Comparison of ENCODE assay signal across 10 mouse cellular contexts in the genomic region with DNA sequence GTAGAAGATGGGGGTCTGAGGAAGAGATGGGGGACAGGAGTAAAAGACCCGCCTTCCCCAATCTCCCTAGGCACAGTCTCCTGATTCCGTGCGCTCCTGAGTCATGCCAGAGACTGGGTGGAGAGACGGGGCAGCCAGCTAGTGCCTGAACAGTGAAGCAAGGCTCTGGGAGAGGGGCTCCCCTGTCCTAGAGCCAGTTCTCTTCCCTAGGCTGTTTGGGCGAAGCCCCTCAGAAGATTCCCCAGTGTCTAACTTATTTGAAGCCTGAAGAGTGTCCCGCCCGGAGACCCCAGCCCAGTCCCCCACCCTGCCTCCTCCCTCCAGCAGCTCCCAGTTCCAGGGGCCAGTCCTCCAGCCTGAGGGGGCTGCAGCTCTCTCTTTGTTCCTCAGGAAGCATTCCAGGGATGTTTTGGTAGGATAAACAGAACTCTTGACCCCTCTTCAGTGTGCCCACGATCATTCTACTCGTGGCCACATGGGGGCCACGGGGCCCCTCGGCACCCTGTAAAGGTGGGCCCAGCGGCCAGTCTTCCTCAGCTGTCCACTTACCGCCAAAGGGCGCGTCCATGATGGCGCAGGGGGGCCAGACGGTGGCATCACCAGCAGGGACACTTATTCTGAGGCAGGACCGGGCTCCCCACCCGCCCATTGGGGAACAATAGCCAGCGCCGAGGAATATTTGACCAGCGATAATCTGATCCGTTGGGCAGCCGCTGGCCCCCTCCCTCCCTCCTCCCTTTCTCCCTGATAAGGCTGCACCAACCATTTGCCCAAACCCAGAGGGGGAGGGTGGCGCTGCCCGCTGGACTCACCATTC. TPM values are rescaled to one million over a fixed set of nuclear protein-coding genes. Genes with fewer than 3 reads are reported as not detected.
DNase-seq lines count a peak whose midpoint lies in the region; ATAC-seq and TF ChIP-seq lines count a peak whose summit lies in the region.
"Had no signal": no experiment of that assay in that cellular context is flagged by ENCODE, and none has a peak within 500 bp of the region (broad histone marks: within the 10 kb centered on the region; RNA-seq: fewer than 3 reads in every experiment).

No protein-coding gene starts in this region.

- 0 out of 2 replicates have a peak, but pooled peaks have one; percentile 45 for TF ChIP-seq EP300 in ES-Bruce4 (IDR thresholded peaks at IDR 0.05; ENCODE audit: insufficient read depth, low read depth, low read length)
- TF ChIP-seq EP300 in liver, postnatal 0 days (IDR thresholded peaks at IDR 0.05; ENCODE audit: low read depth), result no peak

- TF ChIP-seq CTCF in ES-Bruce4 (IDR thresholded peaks at IDR 0.05; ENCODE audit: low read depth, low read length), result no peak
- TF ChIP-seq CTCF in liver, postnatal 0 days (IDR thresholded peaks at IDR 0.05; ENCODE audit: low read depth), result no peak

- peaks cover 39% of the 10 kb centered on the region for H3K4me1 ChIP-seq in heart, embryonic 13.5 days
- peaks cover 21% of the 10 kb centered on the region for H3K4me1 ChIP-seq in ES-Bruce4 (ENCODE audit: control insufficient read depth, insufficient read depth, low read length)
- H3K4me1 ChIP-seq in forebrain, embryonic 14.5 days (ENCODE audit: control insufficient read depth, insufficient read depth, low read length), result no peaks in the 10 kb centered on the region
- H3K4me1 ChIP-seq in liver, postnatal 0 days (ENCODE audit: insufficient read depth), result peaks cover 13% of the 10 kb centered on the region

- 12% methylated on average over 26 of the region's 26 CpGs for WGBS in heart, embryonic 13.5 days
- WGBS in forebrain, embryonic 14.5 days, result 37% methylated on average over 26 of the region's 26 CpGs
- WGBS in liver, postnatal 0 days (ENCODE audit: insufficient replicate concordance), result 47% methylated on average over 26 of the region's 26 CpGs

- no peaks in the 10 kb centered on the region for H3K9me3 ChIP-seq in heart, embryonic 13.5 days
- H3K9me3 ChIP-seq in ES-Bruce4 (replicated peaks; ENCODE audit: control insufficient read depth, insufficient read depth, low read length, poor library complexity, severe bottlenecking), result no peaks in the 10 kb centered on the region
- no peaks in the 10 kb centered on the region for H3K9me3 ChIP-seq in forebrain, embryonic 14.5 days (replicated peaks; ENCODE audit: control insufficient read depth, low read length)
- no peaks in the 10 kb centered on the region for H3K9me3 ChIP-seq in liver, postnatal 0 days (ENCODE audit: low read length)

- H3K27ac ChIP-seq in heart, embryonic 13.5 days (replicated peaks), result peak overlapping the region; percentile 61
- H3K27ac ChIP-seq in ES-Bruce4 (ENCODE audit: insufficient read depth, low read length), result peak overlapping the region; percentile 38; the same call in 1 of the 2 replicates
- no peak overlapping the region for H3K27ac ChIP-seq in forebrain, embryonic 14.5 days (ENCODE audit: low read depth, low read length)
- no peak overlapping the region for H3K27ac ChIP-seq in liver, postnatal 0 days (ENCODE audit: low read depth)

- no peak for ATAC-seq in heart, embryonic 13.5 days (ENCODE audit: extremely low read depth, insufficient number of reproducible peaks, low FRiP score, low TSS enrichment)
- peak; percentile 23; the same call in 1 of the 2 replicates for ATAC-seq in forebrain, embryonic 14.5 days
- ATAC-seq in liver, postnatal 0 days, result peak; percentile 18; the same call in 1 of the 2 replicates

- H3K9ac ChIP-seq in heart, embryonic 13.5 days, result peak overlapping the region; percentile 72
- H3K9ac ChIP-seq in ES-Bruce4 (ENCODE audit: low read depth, poor library complexity, severe bottlenecking), result peak overlapping the region; percentile 38; the same call in 1 of the 2 replicates
- no peak overlapping the region for H3K9ac ChIP-seq in forebrain, embryonic 14.5 days (ENCODE audit: low read length)
- no peak overlapping the region for H3K9ac ChIP-seq in liver, postnatal 0 days (replicated peaks)

- TF ChIP-seq POLR2A in ES-Bruce4 (IDR thresholded peaks at IDR 0.05; ENCODE audit: insufficient read depth, low read length), result no peak

- peak overlapping the region; percentile 62 for H3K4me2 ChIP-seq in heart, embryonic 13.5 days
- H3K4me2 ChIP-seq in forebrain, embryonic 14.5 days (ENCODE audit: low read length), result 0 out of 2 replicates have a peak overlapping the region, but pooled peaks have one; percentile 7
- H3K4me2 ChIP-seq in liver, postnatal 0 days (ENCODE audit: low read depth, low read length), result 0 out of 2 replicates have a peak overlapping the region, but pooled peaks have one; percentile 13

- no peaks in the 10 kb centered on the region for H3K36me3 ChIP-seq in heart, embryonic 13.5 days
- no peaks in the 10 kb centered on the region for H3K36me3 ChIP-seq in ES-Bruce4 (ENCODE audit: control insufficient read depth, insufficient read depth, low read length, poor library complexity, severe bottlenecking)
- no peaks in the 10 kb centered on the region for H3K36me3 ChIP-seq in forebrain, embryonic 14.5 days (ENCODE audit: control insufficient read depth, insufficient read depth, low read length)
- H3K36me3 ChIP-seq in liver, postnatal 0 days (replicated peaks; ENCODE audit: insufficient read depth, low read length), result no peaks in the 10 kb centered on the region

- no peaks in the 10 kb centered on the region for H3K27me3 ChIP-seq in heart, embryonic 13.5 days (replicated peaks)
- H3K27me3 ChIP-seq in ES-Bruce4 (ENCODE audit: control insufficient read depth, insufficient read depth, low read length, poor library complexity, severe bottlenecking), result no peaks in the 10 kb centered on the region
- H3K27me3 ChIP-seq in forebrain, embryonic 14.5 days (replicated peaks; ENCODE audit: control insufficient read depth, insufficient read depth, low read length), result no peaks in the 10 kb centered on the region
- H3K27me3 ChIP-seq in liver, postnatal 0 days (ENCODE audit: insufficient read depth, low read length), result no peaks in the 10 kb centered on the region

- peak overlapping the region; percentile 37 for H3K4me3 ChIP-seq in heart, embryonic 13.5 days
- H3K4me3 ChIP-seq in ES-Bruce4 (ENCODE audit: low read depth, low read length), result peak overlapping the region; percentile 4; the same call in 1 of the 2 replicates
- no peak overlapping the region for H3K4me3 ChIP-seq in forebrain, embryonic 14.5 days (ENCODE audit: low read depth, low read length)
- H3K4me3 ChIP-seq in liver, postnatal 0 days (ENCODE audit: low read depth, low read length), result no peak overlapping the region

- DNase-seq in heart, postnatal 4 days, result no peak
- DNase-seq in forebrain, embryonic 14.5 days (ENCODE audit: low spot score), result no peak
- DNase-seq in liver, postnatal 0 days, result no peak
- DNase-seq in right cerebral cortex, postnatal 4 days, result no peak
- no peak for DNase-seq in MN1 (ENCODE audit: low spot score)
- no peak for DNase-seq in kidney, postnatal 10 days
- DNase-seq: cerebellum, adult 11-12 months; thymus, postnatal 14 days had no signal

RNA-seq across cellular contexts. Expression of gene Myrf, which starts 15.7 kb away (rescaled TPM):
- 8.4 and 11.1 TPM in 2 replicates for polyA plus RNA-seq in heart, embryonic 13.5 days (2015; fragmentation: Nextera tagmentation; extraction: Ambion mirVana)
- 10 to 100 TPM in 1 of 2 experiments, 1 to 10 TPM in 1; 9.0 to 11.9 TPM for total RNA-seq in heart, postnatal 4 days (2021)
- 15.0 and 15.9 TPM in 2 replicates for polyA plus RNA-seq in ES-Bruce4 (2011; ENCODE audit: insufficient read depth, insufficient read length, low read depth, missing spikeins)
- 0.20 and 0.40 TPM in 2 replicates for polyA plus RNA-seq in forebrain, embryonic 14.5 days (2014; fragmentation: Nextera tagmentation; extraction: Ambion mirVana)
- polyA plus RNA-seq in liver, postnatal 0 days (2015; fragmentation: Nextera tagmentation; extraction: Ambion mirVana), result 2.1 and 2.5 TPM in 2 replicates

RNA-seq across cellular contexts. Expression of gene Fen1, which starts 20.9 kb away (rescaled TPM):
- polyA plus RNA-seq in heart, embryonic 13.5 days (2015; fragmentation: Nextera tagmentation; extraction: Ambion mirVana), result 49.0 and 56.8 TPM in 2 replicates
- total RNA-seq in heart, postnatal 4 days (2021), result 10 to 100 TPM; 26.8 to 27.2 TPM
- polyA plus RNA-seq in ES-Bruce4 (2011; ENCODE audit: insufficient read depth, insufficient read length, low read depth, missing spikeins), result 36.1 and 40.5 TPM in 2 replicates
- polyA plus RNA-seq in forebrain, embryonic 14.5 days (2014; fragmentation: Nextera tagmentation; extraction: Ambion mirVana), result 53.4 and 63.9 TPM in 2 replicates
- 59.4 and 67.0 TPM in 2 replicates for polyA plus RNA-seq in liver, postnatal 0 days (2015; fragmentation: Nextera tagmentation; extraction: Ambion mirVana)

RNA-seq across cellular contexts. Expression of gene Tmem258, which starts 21.0 kb away (rescaled TPM):
- polyA plus RNA-seq in heart, embryonic 13.5 days (2015; fragmentation: Nextera tagmentation; extraction: Ambion mirVana), result 399 and 448 TPM in 2 replicates
- 100 to 1,000 TPM; 160 TPM for total RNA-seq in heart, postnatal 4 days (2021)
- polyA plus RNA-seq in ES-Bruce4 (2011; ENCODE audit: insufficient read depth, insufficient read length, low read depth, missing spikeins), result 290 and 300 TPM in 2 replicates
- polyA plus RNA-seq in forebrain, embryonic 14.5 days (2014; fragmentation: Nextera tagmentation; extraction: Ambion mirVana), result 380 and 505 TPM in 2 replicates
- polyA plus RNA-seq in liver, postnatal 0 days (2015; fragmentation: Nextera tagmentation; extraction: Ambion mirVana), result 183 and 195 TPM in 2 replicates

RNA-seq across cellular contexts. Expression of gene Fads1, which starts 42.2 kb away (rescaled TPM):
- polyA plus RNA-seq in heart, embryonic 13.5 days (2015; fragmentation: Nextera tagmentation; extraction: Ambion mirVana), result 54.8 and 58.9 TPM in 2 replicates
- 10 to 100 TPM; 52.4 to 54.5 TPM for total RNA-seq in heart, postnatal 4 days (2021)
- 52.9 and 56.8 TPM in 2 replicates for polyA plus RNA-seq in ES-Bruce4 (2011; ENCODE audit: insufficient read depth, insufficient read length, low read depth, missing spikeins)
- 104 and 125 TPM in 2 replicates for polyA plus RNA-seq in forebrain, embryonic 14.5 days (2014; fragmentation: Nextera tagmentation; extraction: Ambion mirVana)
- 88.0 and 97.1 TPM in 2 replicates for polyA plus RNA-seq in liver, postnatal 0 days (2015; fragmentation: Nextera tagmentation; extraction: Ambion mirVana)

Comparison
In these comparisons a context has a peak if more than half of its experiments do, and no peak if none do; other contexts are left out.
1. H3K27ac ChIP-seq: peak in heart, embryonic 13.5 days (single experiment) and ES-Bruce4 (single experiment); none in forebrain, embryonic 14.5 days (single experiment) and liver, postnatal 0 days (single experiment).
2. H3K4me2 ChIP-seq: peak in every context shown above with its lines; median percentile 62 in heart, embryonic 13.5 days; 13 in liver, postnatal 0 days; 7 in forebrain, embryonic 14.5 days.
3. H3K4me3 ChIP-seq: peak in heart, embryonic 13.5 days (single experiment) and ES-Bruce4 (single experiment); none in forebrain, embryonic 14.5 days (single experiment) and liver, postnatal 0 days (single experiment).
4. H3K9ac ChIP-seq: peak in heart, embryonic 13.5 days (single experiment) and ES-Bruce4 (single experiment); none in forebrain, embryonic 14.5 days (single experiment) and liver, postnatal 0 days (single experiment).